Mouse (Mus musculus) hindbrain, embryonic 10.5 days (tissue): Measurements from ENCODE around the gene Thbs3. TPM values are rescaled to one million over a fixed set of nuclear protein-coding genes. Genes with fewer than 3 reads are reported as not detected.
A peak's percentile ranks its signal among the peaks of the same experiment; 100 is the strongest.

Experiments
- DNase-seq: peaks from one replicate; pipeline ENCODE4 v3.0.0-alpha.2; 2017; ENCODE audit warnings: low spot score
- H3K27ac ChIP-seq: fragments of 300-500 bp; sonication (generic); 2 replicates; pipeline ENCODE4 v1.5.1; 2016; ENCODE audit warnings: mild to moderate bottlenecking, moderate library complexity
- H3K27me3 ChIP-seq: fragments of 300-500 bp; sonication (generic); 2 replicates; pipeline ENCODE4 v1.6.1; 2016; ENCODE audit warnings: mild to moderate bottlenecking; ENCODE audit not compliant: poor library complexity, insufficient read depth, severe bottlenecking
- H3K36me3 ChIP-seq: fragments of 300-500 bp; sonication (generic); 2 replicates; pipeline ENCODE4 v1.6.1; 2016; ENCODE audit warnings: mild to moderate bottlenecking, moderate library complexity
- H3K4me1 ChIP-seq: fragments of 300-500 bp; sonication (generic); replicated peaks from 2 replicates; pipeline ENCODE4 v1.6.1; 2016; ENCODE audit warnings: mild to moderate bottlenecking
- H3K4me3 ChIP-seq: fragments of 300-500 bp; sonication (generic); 2 replicates; pipeline ENCODE4 v1.5.1; 2016; ENCODE audit warnings: mild to moderate bottlenecking, moderate library complexity
- H3K9me3 ChIP-seq: fragments of 300-500 bp; sonication (generic); 2 replicates; pipeline ENCODE4 v1.6.1; 2016; ENCODE audit warnings: mild to moderate bottlenecking, moderate library complexity
- WGBS: fragments of 180-500 bp; shearing (Covaris S2); methylation state at CpG from one replicate; pipeline ENCODE4 v1.1.7; 2016; 5-methylcytosine and 5-hydroxymethylcytosine counted together
- microRNA counts: library from miRNA; unstranded; fragments of <30 nt; microRNA quantifications from one replicate; lab custom pipeline; 2017
- polyA plus RNA-seq: library from polyadenylated mRNA; unstranded; fragments of >200 nt; fragmentation: Nextera tagmentation; extraction: Ambion mirVana; gene quantifications from 2 replicates; pipeline ENCODE4 v1.2.1, GENCODE M21; 2016

Thbs3 gene
- polyA plus RNA-seq, 1 experiment from 2014 or later: 74.7 TPM

- Histone ChIP-seq H3K4me1 (peaks cover 49% of the 10 kb centered on the region), H3K27ac (no peak overlapping the region), H3K27me3 (peaks cover 70% of the 10 kb centered on the region), H3K9me3 (no peaks in the 10 kb centered on the region), H3K36me3 (0 out of 2 replicates have a peak, but pooled peaks cover 6% of the 10 kb centered on the region), H3K4me3 (no peak overlapping the region)
- 92% methylated on average over 13 of the region's 13 CpGs for WGBS
- no peak for DNase-seq
Observed at GRCm38 (mm10) chr3:89276061-89276460, 61.1 kb downstream of the Thbs3 start.

MicroRNAs within 50 kb of the gene (microRNA counts, 519-probe panel; counts per million panel counts)
- microRNA mmu-miR-92b (lab: Ali Mortazavi, UCI): 1,255 counts per million, percentile 77 among the panel's probes with 10 or more counts

Other genes with a start within 250 kb of the Thbs3 start
- gene Rusc1, start 121.9 kb upstream of the Thbs3 start, polyA plus RNA-seq: 19.1 and 38.3 TPM in 2 replicates
- gene Gm43738, start 114.1 kb upstream of the Thbs3 start, polyA plus RNA-seq: 0.09 TPM in 1 of 2 replicates, not detected in the other
- gene Fdps, start 113.2 kb upstream of the Thbs3 start, polyA plus RNA-seq: 383 and 460 TPM in 2 replicates
- 4.4 and 6.0 TPM in 2 replicates for gene Pklr, start 79.0 kb upstream of the Thbs3 start, polyA plus RNA-seq
- gene Hcn3, start 55.0 kb upstream of the Thbs3 start, polyA plus RNA-seq: 7.3 and 9.1 TPM in 2 replicates
- gene Clk2, start 50.4 kb upstream of the Thbs3 start, polyA plus RNA-seq: 34.8 and 35.3 TPM in 2 replicates
- gene Scamp3, start 37.7 kb upstream of the Thbs3 start, polyA plus RNA-seq: 98.9 and 116 TPM in 2 replicates
- 30.2 and 38.7 TPM in 2 replicates for gene Fam189b, start 32.0 kb upstream of the Thbs3 start, polyA plus RNA-seq
- 41.0 and 50.0 TPM in 2 replicates for gene Gba, start 12.3 kb upstream of the Thbs3 start, polyA plus RNA-seq
- 228 and 232 TPM in 2 replicates for gene Mtx1, start 11.9 kb downstream of the Thbs3 start, polyA plus RNA-seq
- gene Muc1, start 13.9 kb downstream of the Thbs3 start, polyA plus RNA-seq: 1.1 and 1.8 TPM in 2 replicates
- 276 and 282 TPM in 2 replicates for gene Krtcap2, start 30.8 kb downstream of the Thbs3 start, polyA plus RNA-seq
- 5.2 and 11.6 TPM in 2 replicates for gene Trim46, start 31.1 kb downstream of the Thbs3 start, polyA plus RNA-seq
- gene Dpm3, start 44.2 kb downstream of the Thbs3 start, polyA plus RNA-seq: 97.0 and 99.4 TPM in 2 replicates
- 34.4 and 36.8 TPM in 2 replicates for gene Slc50a1, start 55.4 kb downstream of the Thbs3 start, polyA plus RNA-seq
- gene Efna1, start 66.0 kb downstream of the Thbs3 start, polyA plus RNA-seq: 16.5 and 17.7 TPM in 2 replicates
- 5.9 and 10.7 TPM in 2 replicates for gene Efna3, start 107.8 kb downstream of the Thbs3 start, polyA plus RNA-seq
- 22.4 and 23.2 TPM in 2 replicates for gene Efna4, start 122.8 kb downstream of the Thbs3 start, polyA plus RNA-seq
- 36.4 and 38.1 TPM in 2 replicates for gene Adam15, start 134.8 kb downstream of the Thbs3 start, polyA plus RNA-seq
- gene Dcst2, start 146.8 kb downstream of the Thbs3 start, polyA plus RNA-seq: 0.34 TPM in 1 of 2 replicates, not detected in the other
- 0.09 and 0.33 TPM in 2 replicates for gene Dcst1, start 150.1 kb downstream of the Thbs3 start, polyA plus RNA-seq
- gene Zbtb7b, start 179.6 kb downstream of the Thbs3 start, polyA plus RNA-seq: 0.47 and 0.73 TPM in 2 replicates
- gene Lenep, start 187.6 kb downstream of the Thbs3 start, polyA plus RNA-seq: 1.7 TPM in 1 of 2 replicates, not detected in the other
- 28.3 and 31.9 TPM in 2 replicates for gene Flad1, start 196.7 kb downstream of the Thbs3 start, polyA plus RNA-seq
- 535 and 648 TPM in 2 replicates for gene Cks1b, start 203.2 kb downstream of the Thbs3 start, polyA plus RNA-seq
- gene Shc1, start 203.3 kb downstream of the Thbs3 start, polyA plus RNA-seq: 58.3 and 68.1 TPM in 2 replicates
- gene Pygo2, start 215.0 kb downstream of the Thbs3 start, polyA plus RNA-seq: 46.0 and 50.4 TPM in 2 replicates
- 21.1 and 21.6 TPM in 2 replicates for gene Pbxip1, start 221.5 kb downstream of the Thbs3 start, polyA plus RNA-seq
- 71.4 and 87.8 TPM in 2 replicates for gene Pmvk, start 239.4 kb downstream of the Thbs3 start, polyA plus RNA-seq